Mouse (Mus musculus) hindbrain, postnatal 0 days (tissue): ENCODE measurements around the gene Pla2g2f. TPM values are rescaled to one million over a fixed set of nuclear protein-coding genes. Genes with fewer than 3 reads are reported as not detected.

Source experiments
- ATAC-seq: fragments of 200-750 bp; cut with Nextera tagmentation; 2 replicates; pipeline ENCODE4 v1.8.0; 2017; ENCODE audit warnings: mild to moderate bottlenecking, moderate TSS enrichment, moderate library complexity
- DNase-seq: peaks from one replicate; pipeline ENCODE4 v3.0.0-alpha.2; 2015; ENCODE audit warnings: low spot score
- H3K27ac ChIP-seq: fragments of 300-500 bp; sonication (generic); 2 replicates; pipeline ENCODE4 v1.5.1; 2014; ENCODE audit warnings: mild to moderate bottlenecking
- H3K27me3 ChIP-seq: fragments of 300-500 bp; sonication (generic); 2 replicates; pipeline ENCODE4 v1.6.1; 2014; ENCODE audit warnings: low read length, mixed read lengths; ENCODE audit not compliant: insufficient read depth
- H3K36me3 ChIP-seq: fragments of 300-500 bp; sonication (generic); 2 replicates; pipeline ENCODE4 v1.6.1; 2014; ENCODE audit warnings: low read length, mixed read lengths; ENCODE audit not compliant: insufficient read depth
- H3K4me1 ChIP-seq: fragments of 300-500 bp; sonication (generic); 2 replicates; pipeline ENCODE4 v1.6.1; 2014; ENCODE audit warnings: antibody characterized with exemption, low read length, mixed read lengths; ENCODE audit not compliant: insufficient read depth
- H3K4me2 ChIP-seq: fragments of 300-500 bp; sonication (generic); 2 replicates; pipeline ENCODE4 v1.6.1; 2014; ENCODE audit warnings: low read depth, mild to moderate bottlenecking, low read length, moderate library complexity, mixed read lengths
- H3K4me3 ChIP-seq: fragments of 300-500 bp; sonication (generic); 2 replicates; pipeline ENCODE4 v1.5.1; 2014; ENCODE audit warnings: low read length
- H3K9ac ChIP-seq: fragments of 300-500 bp; sonication (generic); replicated peaks from 2 replicates; pipeline ENCODE4 v1.6.1; 2014; ENCODE audit warnings: mild to moderate bottlenecking, low read length, moderate library complexity, mixed read lengths
- H3K9me3 ChIP-seq: fragments of 300-500 bp; sonication (generic); 2 replicates; pipeline ENCODE4 v1.6.1; 2016; ENCODE audit warnings: low read length, mixed read lengths
- CTCF ChIP-seq: IDR thresholded peaks from 2 replicates; pipeline ENCODE4 v1.5.1; 2016; ENCODE audit warnings: antibody characterized with exemption, control low read depth, low read depth
- WGBS: fragments of 180-500 bp; shearing (Covaris S2); extraction: QIAGEN DNeasy Blood & Tissue Kit; methylation state at CpG from one replicate; pipeline ENCODE4 v1.1.7; 2014; 5-methylcytosine and 5-hydroxymethylcytosine counted together
- polyA plus RNA-seq: library from polyadenylated mRNA; unstranded; fragments of >200 nt; fragmentation: Nextera tagmentation; extraction: Ambion mirVana; gene quantifications from 2 replicates; pipeline ENCODE4 v1.2.1, GENCODE M21; 2015
- total RNA-seq: library from RNA; depleted of rRNA; stranded (reverse); fragments of >200 nt; gene quantifications from 2 replicates; pipeline ENCODE4 v1.2.3, GENCODE M21; 2014

The Pla2g2f gene
- total and polyA plus RNA-seq, 2 experiments from 2014 or later: 0.11 TPM; not detected in 1

DNA sequence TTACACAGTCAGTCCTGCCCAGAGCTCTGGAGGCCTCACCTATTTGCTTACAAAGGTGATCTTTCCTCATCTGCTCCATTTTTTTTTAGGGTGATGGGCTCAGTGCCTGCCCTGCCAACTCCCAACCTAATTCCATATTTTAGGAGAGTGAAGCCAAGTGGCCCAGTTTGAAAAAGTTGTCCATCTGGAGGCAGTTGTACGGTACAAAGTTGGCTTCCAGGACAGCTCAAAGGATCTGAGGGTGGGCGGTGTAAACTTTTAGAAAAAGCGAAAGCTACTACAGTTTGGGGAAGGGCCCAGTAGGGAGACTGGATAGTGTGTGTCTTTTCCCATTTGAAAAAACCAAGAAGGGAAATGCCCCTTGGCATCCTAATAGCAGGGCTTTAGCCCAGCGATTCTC is 22.6 kb downstream of the Pla2g2f start:
- no peak for ATAC-seq
- H3K27ac ChIP-seq: no peak overlapping the region
- H3K27me3 ChIP-seq: no peaks in the 10 kb centered on the region
- TF ChIP-seq CTCF: no peak
- no peak for DNase-seq
- H3K4me3 ChIP-seq: no peak overlapping the region
- H3K4me2 ChIP-seq: no peak overlapping the region
- no peaks in the 10 kb centered on the region for H3K9me3 ChIP-seq
- H3K9ac ChIP-seq: no peak overlapping the region
- no peaks in the 10 kb centered on the region for H3K36me3 ChIP-seq
- peaks cover 7% of the 10 kb centered on the region; the same call in 1 of the 2 replicates for H3K4me1 ChIP-seq
- WGBS: 89% methylated on average over 4 of the region's 4 CpGs

DNA sequence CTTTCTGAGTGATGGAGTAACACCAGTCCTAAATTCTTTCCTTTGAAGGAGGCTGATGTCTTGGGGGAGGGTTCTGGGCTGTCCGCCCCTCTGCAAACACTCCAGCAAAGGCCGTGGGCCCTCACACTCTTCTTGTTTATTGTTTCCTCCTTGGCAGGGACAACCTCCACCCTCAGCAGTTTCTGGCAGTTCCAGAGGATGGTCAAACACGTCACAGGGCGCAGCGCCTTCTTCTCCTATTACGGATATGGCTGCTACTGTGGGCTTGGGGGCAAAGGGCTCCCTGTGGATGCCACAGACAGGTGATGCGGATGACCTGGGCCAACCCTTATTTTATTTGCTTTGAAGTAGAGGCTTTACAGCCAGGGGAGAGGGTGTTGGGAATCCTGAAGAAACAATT is 23.3 kb downstream of the Pla2g2f start:
- TF ChIP-seq CTCF: no peak
- Histone ChIP-seq H3K9me3 (no peaks in the 10 kb centered on the region), H3K27ac (no peak overlapping the region), H3K4me2 (no peak overlapping the region), H3K27me3 (no peaks in the 10 kb centered on the region), H3K4me3 (no peak overlapping the region), H3K36me3 (no peaks in the 10 kb centered on the region), H3K9ac (no peak overlapping the region), H3K4me1 (peaks cover 2% of the 10 kb centered on the region; the same call in 1 of the 2 replicates)
- no peak for ATAC-seq
- no peak for DNase-seq
- WGBS: 73% methylated on average over 7 of the region's 7 CpGs

DNA sequence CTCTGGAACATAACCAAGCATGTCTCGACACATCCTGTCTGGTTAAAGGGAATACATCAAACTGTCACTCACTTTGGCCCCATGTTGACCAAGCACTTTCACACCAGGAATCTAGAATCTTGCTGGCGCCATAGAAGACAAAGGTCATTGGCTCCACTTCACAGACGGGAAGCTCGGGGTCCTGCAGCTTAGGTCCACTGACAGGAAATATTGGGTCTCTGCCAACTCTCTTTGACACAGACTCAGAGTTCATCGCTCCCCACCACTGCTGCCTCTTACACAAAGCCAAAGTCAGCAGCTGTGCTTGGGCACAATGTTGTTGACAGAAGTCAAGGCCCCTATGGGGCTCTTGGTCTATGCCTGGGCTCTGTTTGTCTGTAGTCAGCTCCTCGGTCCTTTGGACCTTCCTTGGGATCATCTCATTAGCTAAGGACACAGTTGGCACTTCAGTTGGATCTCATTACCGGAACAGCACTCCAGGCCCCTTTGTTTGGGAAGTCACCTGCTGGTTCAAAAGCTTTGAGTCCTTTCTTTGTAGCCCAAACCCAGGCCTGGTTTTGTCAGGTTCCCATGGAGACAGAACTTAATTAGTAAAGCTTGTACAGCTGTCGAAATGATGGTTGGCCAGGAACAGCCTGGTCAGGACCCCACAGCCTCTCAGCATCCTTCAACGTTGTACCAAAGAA is 28.3 kb downstream of the Pla2g2f start:
- Histone ChIP-seq H3K9me3 (no peaks in the 10 kb centered on the region), H3K27me3 (no peaks in the 10 kb centered on the region), H3K4me2 (no peak overlapping the region), H3K9ac (no peak overlapping the region), H3K27ac (peak overlapping the region; percentile 37; the same call in 1 of the 2 replicates), H3K4me1 (peaks cover 20% of the 10 kb centered on the region), H3K36me3 (no peaks in the 10 kb centered on the region), H3K4me3 (no peak overlapping the region)
- 14% methylated on average over 9 of the region's 9 CpGs for WGBS
- TF ChIP-seq CTCF: no peak
- ATAC-seq (peak; percentile 85), DNase-seq (peak; percentile 81)

DNA sequence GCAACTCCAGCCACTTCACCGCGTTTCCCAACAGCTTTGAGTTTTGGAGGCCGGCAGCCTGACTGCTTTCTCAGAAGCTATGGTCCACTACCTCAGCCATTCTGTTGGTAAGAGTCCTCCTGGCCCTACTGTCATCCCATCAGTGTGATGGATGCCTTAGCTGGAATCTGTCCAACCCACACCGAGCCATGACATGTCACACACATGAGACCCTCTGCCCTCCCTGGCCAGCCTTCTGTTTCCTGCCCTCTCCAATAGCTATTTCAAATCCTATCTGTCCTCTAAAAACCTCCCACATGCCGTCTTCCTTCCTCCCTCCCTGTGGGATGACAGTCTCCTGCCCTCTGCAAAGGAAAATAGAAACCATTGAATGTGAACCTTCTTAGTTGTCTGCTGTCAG is 31.7 kb downstream of the Pla2g2f start:
- H3K9me3 ChIP-seq: no peaks in the 10 kb centered on the region
- no peak overlapping the region for H3K4me3 ChIP-seq
- no peak overlapping the region for H3K4me2 ChIP-seq
- H3K27ac ChIP-seq: peak overlapping the region; percentile 68; the same call in 1 of the 2 replicates
- no peaks in the 10 kb centered on the region for H3K36me3 ChIP-seq
- DNase-seq (peak; percentile 54), ATAC-seq (peak; percentile 27; the same call in 1 of the 2 replicates)
- 52% methylated on average over 5 of the region's 5 CpGs for whole genome bisulfite sequencing
- TF ChIP-seq CTCF: no peak
- no peak overlapping the region for H3K9ac ChIP-seq
- H3K4me1 ChIP-seq: peaks cover 24% of the 10 kb centered on the region
- H3K27me3 ChIP-seq: no peaks in the 10 kb centered on the region

DNA sequence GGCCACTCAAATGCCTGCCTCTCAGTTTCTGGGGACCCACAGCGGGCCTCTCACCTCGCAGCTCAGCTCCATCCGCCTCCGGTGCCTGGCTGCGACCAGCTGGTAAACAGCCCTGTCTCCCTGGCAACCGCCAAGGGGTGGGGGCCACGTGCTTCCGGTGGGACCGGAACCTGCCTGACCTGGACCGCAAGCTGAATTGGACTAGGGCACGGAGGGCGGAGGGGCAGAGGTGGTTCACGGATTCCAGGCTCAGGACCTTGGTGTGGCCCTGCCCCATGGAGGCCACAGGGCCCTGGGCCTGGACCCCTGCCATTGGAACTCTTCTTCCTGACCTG is 32.3 kb downstream of the Pla2g2f start:
- 6% methylated on average over 13 of the region's 13 CpGs for WGBS

DNA sequence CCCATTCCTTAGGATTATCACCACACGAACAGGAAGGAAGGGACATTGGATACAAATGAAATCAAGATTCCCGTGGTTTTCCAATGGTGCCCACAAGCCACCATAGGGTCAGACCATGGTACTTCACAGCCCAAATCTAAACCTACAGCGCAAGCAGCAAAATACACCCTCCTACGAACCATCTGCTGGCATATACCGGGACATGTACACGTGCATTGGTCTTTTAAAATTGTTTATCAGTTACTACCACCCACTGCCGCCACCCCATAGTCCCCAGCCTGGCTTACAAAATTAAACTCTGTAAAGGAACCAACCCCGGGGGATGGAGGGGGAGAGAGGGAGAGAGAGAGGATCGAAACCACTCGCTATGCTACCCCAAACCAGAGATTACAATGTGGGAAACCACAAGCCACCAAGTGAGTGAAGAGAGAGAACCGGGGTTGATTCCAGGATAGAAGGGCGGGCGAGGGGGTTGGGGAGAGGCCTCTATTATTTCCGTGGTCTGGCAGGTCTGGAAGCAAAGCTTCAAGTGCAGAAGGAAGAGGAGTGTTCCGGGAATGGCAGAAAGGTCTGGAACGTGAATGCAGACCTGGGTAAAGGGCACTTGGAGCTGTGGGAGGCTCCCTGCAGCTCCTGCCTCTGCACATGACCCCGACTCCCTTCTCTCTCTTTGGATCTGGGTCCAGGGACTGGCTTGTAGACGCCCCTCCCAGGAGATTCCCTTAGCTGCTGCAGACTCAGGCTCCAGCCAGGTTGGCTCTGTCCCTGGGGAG is 32.9 kb downstream of the Pla2g2f start, which contains the start of gene Pla2g2c:
Gene Pla2g2c (plus strand): TSS at position 439 of the 773 bp plus-strand sequence.
- Histone ChIP-seq H3K27ac (peak within 1 kb of the TSS; percentile 68), H3K4me2 (peak within 1 kb of the TSS; percentile 54), H3K4me3 (peak within 1 kb of the TSS; percentile 24), H3K9me3 (no peaks in the 10 kb centered on the region), H3K27me3 (no peaks in the 10 kb centered on the region), H3K36me3 (no peaks in the 10 kb centered on the region), H3K4me1 (peaks cover 24% of the 10 kb centered on the region), H3K9ac (peak within 1 kb of the TSS; percentile 43; the same call in 1 of the 2 replicates)
- TF ChIP-seq CTCF: no peak
- 48% methylated on average over 18 of the region's 18 CpGs for WGBS
- no peak for DNase-seq
- no peak for ATAC-seq

More for the DNA sequence above, 32.3 kb downstream of the Pla2g2f start:
- Histone ChIP-seq H3K27me3 (no peaks in the 10 kb centered on the region), H3K9me3 (no peaks in the 10 kb centered on the region), H3K4me3 (peak overlapping the region; percentile 24), H3K36me3 (no peaks in the 10 kb centered on the region), H3K4me1 (peaks cover 24% of the 10 kb centered on the region), H3K27ac (peak overlapping the region; percentile 68), H3K4me2 (peak overlapping the region; percentile 54), H3K9ac (peak overlapping the region; percentile 43; the same call in 1 of the 2 replicates)
- peak; percentile 81; the same call in 1 of the 2 replicates for ATAC-seq
- DNase-seq: peak; percentile 78
- TF ChIP-seq CTCF: no peak
